Mouse (Mus musculus) adrenal gland, adult 2 months (tissue): Measurements from ENCODE around the gene Tktl1. TPM values are rescaled to one million over a fixed set of nuclear protein-coding genes. Genes with fewer than 3 reads are reported as not detected.

Experiments
- polyA plus RNA-seq: library from polyadenylated mRNA; depleted of rRNA; stranded (reverse); fragments of >200 nt; gene quantifications from 2 replicates; pipeline ENCODE4 v1.2.3, GENCODE M21; 2012; rRNA removed
- total RNA-seq, 2 experiments: library from RNA; stranded (reverse); gene quantifications; 2 replicates each; pipeline ENCODE4 v1.2.3; 2021

Tktl1 gene
- total and polyA plus RNA-seq, 3 experiments = not detected

Other genes starting within 250 kb of the Tktl1 start
- 10 to 100 TPM; 20.2 to 29.6 TPM for gene Renbp, start 246.4 kb upstream of the Tktl1 start, total RNA-seq
- 3.1 and 4.3 TPM in 2 replicates for gene Renbp, start 246.4 kb upstream of the Tktl1 start, polyA plus RNA-seq
- 10 to 100 TPM; 44.2 to 66.4 TPM for gene Hcfc1, start 210.9 kb upstream of the Tktl1 start, total RNA-seq
- 73.8 and 113 TPM in 2 replicates for gene Hcfc1, start 210.9 kb upstream of the Tktl1 start, polyA plus RNA-seq
- 100 to 1,000 TPM; 113 to 130 TPM for gene Irak1, start 153.3 kb upstream of the Tktl1 start, total RNA-seq
- gene Irak1, start 153.3 kb upstream of the Tktl1 start, polyA plus RNA-seq = 586 and 733 TPM in 2 replicates
- not detected for gene Opn1mw, start 49.8 kb upstream of the Tktl1 start, total RNA-seq
- not detected in 2 replicates for gene Opn1mw, start 49.8 kb upstream of the Tktl1 start, polyA plus RNA-seq
- gene Mecp2, start 41.9 kb upstream of the Tktl1 start, total RNA-seq = 10 to 100 TPM; 31.3 to 34.8 TPM
- 3.7 and 4.7 TPM in 2 replicates for gene Mecp2, start 41.9 kb upstream of the Tktl1 start, polyA plus RNA-seq
- gene Tex28, start 9.4 kb upstream of the Tktl1 start, total RNA-seq = not detected
- gene Tex28, start 9.4 kb upstream of the Tktl1 start, polyA plus RNA-seq = not detected in 2 replicates
- gene Flna, start 72.6 kb downstream of the Tktl1 start, total RNA-seq = 100 to 1,000 TPM; 120 to 195 TPM
- gene Flna, start 72.6 kb downstream of the Tktl1 start, polyA plus RNA-seq = 134 and 139 TPM in 2 replicates
- gene Emd, start 77.4 kb downstream of the Tktl1 start, total RNA-seq = 100 to 1,000 TPM in 1 of 2 experiments, 10 to 100 TPM in 1; 53.9 to 170 TPM
- 68.7 and 74.1 TPM in 2 replicates for gene Emd, start 77.4 kb downstream of the Tktl1 start, polyA plus RNA-seq
- gene Rpl10, start 93.6 kb downstream of the Tktl1 start, total RNA-seq = 100 to 1,000 TPM; 220 to 443 TPM
- gene Rpl10, start 93.6 kb downstream of the Tktl1 start, polyA plus RNA-seq = 692 and 707 TPM in 2 replicates
- 10 to 100 TPM; 56.6 to 74.2 TPM for gene Taz, start 104.7 kb downstream of the Tktl1 start, total RNA-seq
- 126 and 136 TPM in 2 replicates for gene Taz, start 104.7 kb downstream of the Tktl1 start, polyA plus RNA-seq
- 10 to 100 TPM; 13.1 to 13.5 TPM for gene Dnase1l1, start 105.1 kb downstream of the Tktl1 start, total RNA-seq
- 7.5 and 9.5 TPM in 2 replicates for gene Dnase1l1, start 105.1 kb downstream of the Tktl1 start, polyA plus RNA-seq
- 100 to 1,000 TPM; 262 to 281 TPM for gene Atp6ap1, start 119.8 kb downstream of the Tktl1 start, total RNA-seq
- 358 and 481 TPM in 2 replicates for gene Atp6ap1, start 119.8 kb downstream of the Tktl1 start, polyA plus RNA-seq
- gene Gdi1, start 127.7 kb downstream of the Tktl1 start, total RNA-seq = 100 to 1,000 TPM; 252 TPM
- 160 and 195 TPM in 2 replicates for gene Gdi1, start 127.7 kb downstream of the Tktl1 start, polyA plus RNA-seq
- gene Fam50a, start 135.8 kb downstream of the Tktl1 start, total RNA-seq = 10 to 100 TPM; 61.5 to 87.6 TPM
- gene Fam50a, start 135.8 kb downstream of the Tktl1 start, polyA plus RNA-seq = 23.8 and 28.3 TPM in 2 replicates
- gene Plxna3, start 151.8 kb downstream of the Tktl1 start, total RNA-seq = 10 to 100 TPM in 1 of 2 experiments, 1 to 10 TPM in 1; 7.2 to 12.0 TPM
- 13.5 and 19.9 TPM in 2 replicates for gene Plxna3, start 151.8 kb downstream of the Tktl1 start, polyA plus RNA-seq
- gene Lage3, start 176.4 kb downstream of the Tktl1 start, total RNA-seq = 10 to 100 TPM; 47.4 to 56.2 TPM
- gene Lage3, start 176.4 kb downstream of the Tktl1 start, polyA plus RNA-seq = 31.4 and 44.2 TPM in 2 replicates
- gene Ubl4a, start 196.0 kb downstream of the Tktl1 start, total RNA-seq = 10 to 100 TPM; 64.3 to 67.5 TPM
- gene Ubl4a, start 196.0 kb downstream of the Tktl1 start, polyA plus RNA-seq = 31.3 and 37.0 TPM in 2 replicates
- gene Slc10a3, start 196.1 kb downstream of the Tktl1 start, total RNA-seq = 10 to 100 TPM; 16.9 to 27.8 TPM
- 23.1 and 27.3 TPM in 2 replicates for gene Slc10a3, start 196.1 kb downstream of the Tktl1 start, polyA plus RNA-seq
- 10 to 100 TPM; 25.1 to 36.6 TPM for gene Fam3a, start 216.0 kb downstream of the Tktl1 start, total RNA-seq
- gene Fam3a, start 216.0 kb downstream of the Tktl1 start, polyA plus RNA-seq = 48.8 and 51.3 TPM in 2 replicates
- 100 to 1,000 TPM in 1 of 2 experiments, 10 to 100 TPM in 1; 61.8 to 103 TPM for gene Ikbkg, start 216.0 kb downstream of the Tktl1 start, total RNA-seq
- 13.7 and 17.3 TPM in 2 replicates for gene Ikbkg, start 216.0 kb downstream of the Tktl1 start, polyA plus RNA-seq